Mouse (Mus musculus): ENCODE data around the gene Stoml1.

Stoml1 gene

DNA sequence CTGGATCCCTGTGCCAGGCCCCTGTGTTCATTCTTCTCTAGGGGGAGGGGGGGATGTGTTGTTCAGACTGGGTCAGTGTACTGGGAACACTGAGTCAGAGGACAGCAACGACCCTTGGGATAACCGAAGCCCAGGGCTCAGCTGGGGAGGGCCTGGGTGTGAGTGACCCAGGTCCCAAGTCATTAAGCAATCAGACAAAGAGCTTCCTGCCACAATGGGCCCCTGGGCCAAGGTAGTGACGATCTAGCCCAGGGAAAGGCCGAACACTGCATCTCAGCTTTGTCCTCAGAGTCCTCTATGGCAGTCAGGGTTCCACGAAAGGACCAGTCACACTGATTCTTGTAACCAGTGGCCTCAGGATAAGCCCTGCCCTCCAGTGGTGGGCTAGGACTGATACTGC is 50.2 kb downstream of the Stoml1 start:
- DNase-seq (ENCODE audit: low spot score): no peak

DNA sequence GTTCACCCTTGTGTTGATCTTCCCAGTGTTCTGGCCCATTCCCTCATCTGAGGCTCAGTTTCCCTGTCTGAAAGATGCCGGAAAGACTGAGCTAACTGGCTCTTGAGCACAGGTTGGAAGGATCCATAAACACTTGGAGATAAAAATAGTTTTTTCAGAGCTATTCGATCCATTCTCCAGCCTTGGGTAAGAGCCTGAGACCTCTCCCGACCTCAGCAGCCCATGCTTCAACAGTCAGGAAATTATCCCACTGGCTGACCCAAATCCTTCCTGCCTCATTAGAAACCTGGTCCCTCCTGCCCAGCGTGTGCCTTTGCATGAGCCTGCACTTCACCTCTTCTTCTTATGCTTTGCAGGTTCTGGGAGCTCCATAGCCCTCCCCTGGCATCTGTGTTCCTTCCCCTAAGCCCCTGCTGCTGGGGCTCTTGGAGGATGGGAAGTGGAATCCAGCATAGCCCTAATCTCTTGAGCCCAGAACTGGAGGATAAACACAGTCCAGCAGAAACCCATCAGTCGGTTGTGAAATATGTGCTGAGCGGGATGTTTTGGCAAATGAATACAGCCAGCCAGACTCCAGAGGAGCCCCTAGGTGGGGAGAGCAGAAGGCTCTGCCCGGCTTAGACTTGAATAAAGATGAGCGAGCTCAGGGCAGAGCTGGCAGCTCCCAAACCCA is 50.8 kb downstream of the Stoml1 start:
- DNase-seq (ENCODE audit: low spot score): no peak

DNA sequence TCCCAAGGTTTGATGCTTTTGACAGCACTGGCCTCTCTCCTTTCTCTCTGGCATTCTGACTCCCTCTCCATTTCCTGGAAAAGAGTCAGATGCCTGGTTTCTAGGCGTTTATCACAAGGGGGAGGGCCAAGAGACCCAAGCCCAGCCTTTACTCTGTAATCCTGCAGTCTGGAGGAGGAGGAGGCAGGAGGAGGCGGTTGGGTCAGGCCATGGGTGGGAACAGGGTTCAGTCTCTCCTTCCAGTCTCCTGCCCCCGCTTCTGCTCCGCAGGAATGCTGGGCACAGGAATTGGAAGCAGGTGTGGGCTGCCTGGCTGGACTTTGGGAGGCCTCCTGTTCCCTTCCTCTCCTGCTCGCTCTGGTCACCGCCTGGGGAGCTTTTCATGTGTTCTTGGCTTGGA is 52.7 kb downstream of the Stoml1 start:
- DNase-seq (ENCODE audit: low spot score): no peak

DNA sequence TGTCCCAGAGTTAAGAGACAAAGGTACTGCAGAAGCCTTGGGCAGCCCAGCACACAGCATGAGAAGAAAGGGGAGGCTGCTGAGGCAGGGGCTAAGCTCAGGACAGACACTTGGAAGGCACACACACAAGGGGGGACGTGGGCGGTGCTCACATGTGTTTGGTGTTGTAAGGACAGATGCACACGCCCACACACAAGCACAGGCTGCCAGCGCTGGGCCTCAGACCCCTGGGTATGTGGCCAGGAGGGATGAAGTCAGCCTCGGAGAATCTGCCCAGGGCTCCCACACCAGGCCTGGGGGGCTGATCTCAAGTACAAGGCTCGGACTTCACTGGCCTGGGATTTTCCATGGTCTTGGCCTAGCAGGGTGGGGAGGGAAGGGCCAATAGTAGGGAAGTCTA is 55.4 kb downstream of the Stoml1 start:
- no peak for DNase-seq (ENCODE audit: low spot score)

DNA sequence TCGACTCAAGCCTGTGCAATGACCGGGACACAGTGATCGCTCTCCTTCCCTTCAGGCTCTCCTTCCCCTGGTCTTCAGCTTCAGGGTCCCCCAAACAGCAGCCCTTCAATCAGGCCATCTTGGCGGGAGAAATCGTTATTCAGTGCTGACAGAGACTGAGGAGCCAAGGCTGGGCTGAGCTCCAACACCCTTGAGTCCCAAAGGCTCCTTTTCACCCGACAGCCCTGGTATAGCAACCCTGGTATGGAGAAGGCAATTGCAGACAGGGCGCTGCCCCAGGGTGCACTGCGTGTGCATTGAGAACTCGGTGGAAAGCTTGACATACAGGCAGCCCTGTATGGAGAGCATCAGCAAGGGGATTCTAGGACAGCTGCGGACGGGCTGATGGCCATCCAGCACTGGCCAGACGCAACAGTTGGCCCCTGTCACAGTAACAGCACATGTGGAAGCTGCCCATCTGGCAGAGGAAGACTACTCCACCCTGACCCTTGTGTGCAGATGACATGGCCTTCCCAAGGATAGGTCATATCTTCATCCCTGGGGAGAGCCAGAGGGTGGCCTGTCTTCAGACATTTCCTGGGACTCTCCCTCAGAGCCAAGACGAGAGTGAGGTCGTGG is 57.2 kb downstream of the Stoml1 start:
- DNase-seq (ENCODE audit: low spot score): no peak

DNA sequence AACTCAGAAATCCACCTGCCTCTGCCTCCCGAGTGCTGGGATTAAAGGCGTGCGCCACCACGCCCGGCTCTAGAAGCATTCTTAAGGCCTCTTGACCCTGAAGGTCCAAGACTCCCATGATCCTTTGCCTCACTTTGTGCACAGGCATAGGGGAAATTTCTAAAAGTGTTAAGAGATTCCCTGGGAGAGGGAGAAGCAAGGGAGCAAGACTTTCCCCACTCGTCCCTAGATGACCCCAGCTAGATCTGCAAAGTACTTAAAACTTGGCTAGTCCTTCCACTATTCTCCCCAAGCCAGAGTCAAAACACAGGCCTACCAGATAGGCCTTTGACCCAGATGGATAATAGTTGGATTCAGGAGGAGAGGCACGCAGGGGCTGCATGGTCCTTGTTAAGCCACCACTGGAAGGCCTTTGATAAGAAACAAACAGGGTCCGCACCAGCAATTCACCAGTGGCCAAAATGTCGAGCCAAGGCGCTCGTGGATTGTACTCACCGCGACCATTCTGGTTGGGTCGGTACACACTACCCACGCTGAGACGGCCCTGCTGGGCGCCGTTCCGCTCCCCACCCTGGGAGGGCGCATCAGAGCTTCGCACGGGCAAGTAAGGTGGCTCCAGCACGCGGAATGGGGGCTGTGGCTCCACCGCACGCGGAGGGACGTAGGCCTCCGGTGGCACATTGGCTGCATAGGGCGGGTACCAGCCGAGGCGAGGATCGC is 58.4 kb downstream of the Stoml1 start:
- no peak for DNase-seq (ENCODE audit: low spot score)
